Mouse (Mus musculus) heart, postnatal 0 days (tissue): Measurements from ENCODE around the gene Gpat2. TPM values are rescaled to one million over a fixed set of nuclear protein-coding genes. Genes with fewer than 3 reads are reported as not detected.

Experiments used
- ATAC-seq: fragments of 200-750 bp; cut with Nextera tagmentation; 2 replicates; pipeline ENCODE4 v1.8.0; 2017; ENCODE audit warnings: low read depth, moderate number of reproducible peaks, moderate library complexity; ENCODE audit not compliant: insufficient read depth
- DNase-seq: peaks from one replicate; pipeline ENCODE4 v3.0.0-alpha.2; 2016; ENCODE audit warnings: low spot score
- H3K27ac ChIP-seq: fragments of 300-500 bp; sonication (generic); 2 replicates; pipeline ENCODE4 v1.5.1; 2014; ENCODE audit warnings: low read depth, mild to moderate bottlenecking
- H3K27me3 ChIP-seq: fragments of 300-500 bp; sonication (generic); 2 replicates; pipeline ENCODE4 v1.6.1; 2014; ENCODE audit warnings: low read length, mixed read lengths; ENCODE audit not compliant: control insufficient read depth, insufficient read depth
- H3K36me3 ChIP-seq: fragments of 300-500 bp; sonication (generic); replicated peaks from 2 replicates; pipeline ENCODE4 v1.6.1; 2014; ENCODE audit warnings: low read length, mixed read lengths; ENCODE audit not compliant: control insufficient read depth, insufficient read depth
- H3K4me1 ChIP-seq: fragments of 300-500 bp; sonication (generic); 2 replicates; pipeline ENCODE4 v1.6.1; 2014; ENCODE audit warnings: antibody characterized with exemption; ENCODE audit not compliant: control insufficient read depth, insufficient read depth
- H3K4me2 ChIP-seq: fragments of 300-500 bp; sonication (generic); 2 replicates; pipeline ENCODE4 v1.6.1; 2014; ENCODE audit warnings: low read depth, mild to moderate bottlenecking, low read length, moderate library complexity
- H3K4me3 ChIP-seq: fragments of 300-500 bp; sonication (generic); 2 replicates; pipeline ENCODE4 v1.5.1; 2014; ENCODE audit warnings: low read depth, low read length
- H3K9ac ChIP-seq: fragments of 300-500 bp; sonication (generic); replicated peaks from 2 replicates; pipeline ENCODE4 v1.6.1; 2014; ENCODE audit warnings: low read depth, low read length, mixed read lengths
- H3K9me3 ChIP-seq: fragments of 300-500 bp; sonication (generic); replicated peaks from 2 replicates; pipeline ENCODE4 v1.6.1; 2016; ENCODE audit warnings: low read length; ENCODE audit not compliant: control insufficient read depth
- CTCF ChIP-seq: IDR thresholded peaks from 2 replicates; pipeline ENCODE4 v1.5.1; 2016; ENCODE audit warnings: antibody characterized with exemption, control low read depth, low read depth
- EP300 ChIP-seq: IDR thresholded peaks from 2 replicates; pipeline ENCODE4 v1.6.1; 2016; ENCODE audit warnings: antibody characterized with exemption, low read depth
- WGBS: fragments of 180-500 bp; shearing (Covaris S2); extraction: QIAGEN DNeasy Blood & Tissue Kit; methylation state at CpG from one replicate; pipeline ENCODE4 v1.1.7; 2014; 5-methylcytosine and 5-hydroxymethylcytosine counted together
- polyA plus RNA-seq: library from polyadenylated mRNA; unstranded; fragments of >200 nt; fragmentation: Nextera tagmentation; extraction: Ambion mirVana; gene quantifications from 2 replicates; pipeline ENCODE4 v1.2.1, GENCODE M21; 2015
- total RNA-seq: library from RNA; depleted of rRNA; stranded (reverse); fragments of >200 nt; gene quantifications from 2 replicates; pipeline ENCODE4 v1.2.3, GENCODE M21; 2014; ENCODE audit warnings: low replicate concordance

Gpat2 gene
- total and polyA plus RNA-seq, 2 experiments from 2014 or later: 0.04 to 0.20 TPM

DNA sequence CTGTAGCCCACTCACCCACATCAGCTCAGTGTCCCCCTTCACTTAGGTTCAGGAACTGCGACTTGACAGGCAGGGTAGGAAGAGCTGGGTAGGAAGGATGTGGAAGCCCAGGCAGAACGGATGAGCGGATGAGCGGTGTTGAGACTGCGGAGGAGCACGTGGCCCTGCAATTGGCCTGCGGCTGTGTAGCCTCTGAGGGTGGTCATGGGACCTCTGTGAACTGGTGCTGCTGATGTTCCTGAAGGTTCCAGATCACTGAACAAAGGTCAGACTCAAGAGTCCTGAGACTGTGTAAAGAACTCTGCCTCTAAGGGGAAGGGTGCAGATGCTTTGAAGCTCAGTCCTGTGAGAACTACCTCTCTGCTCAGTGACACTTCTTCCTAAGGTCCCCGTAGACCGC is 28.1 kb downstream of the Gpat2 start:
- 74% methylated on average over 9 of the region's 9 CpGs for WGBS
- DNase-seq (no peak), ATAC-seq (no peak)
- Histone ChIP-seq H3K4me3 (no peak overlapping the region), H3K27me3 (no peaks in the 10 kb centered on the region), H3K4me2 (no peak overlapping the region), H3K9me3 (no peaks in the 10 kb centered on the region), H3K4me1 (0 out of 2 replicates have a peak, but pooled peaks cover 5% of the 10 kb centered on the region), H3K36me3 (no peaks in the 10 kb centered on the region), H3K9ac (no peak overlapping the region), H3K27ac (no peak overlapping the region)
- TF ChIP-seq EP300 (no peak), CTCF (no peak)

DNA sequence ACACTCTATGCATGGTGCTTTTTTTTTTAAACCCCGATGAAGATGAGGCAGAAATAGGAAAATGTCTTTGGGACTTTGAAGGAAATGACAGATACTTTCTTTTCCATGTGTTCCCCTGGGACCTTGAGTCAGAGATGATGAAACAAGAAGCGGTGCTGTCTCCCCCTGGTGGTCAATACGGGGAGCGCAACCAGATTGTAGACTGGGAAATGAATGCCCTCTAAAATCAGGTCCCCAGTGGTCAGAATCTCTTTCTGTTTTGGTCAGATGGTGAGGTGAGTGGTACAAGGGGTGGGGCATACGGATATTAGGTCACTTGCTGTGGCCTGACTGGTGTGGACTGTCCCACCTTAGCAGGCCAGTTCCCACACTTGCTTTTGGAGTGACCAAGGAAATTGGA is 28.8 kb downstream of the Gpat2 start:
- Histone ChIP-seq H3K36me3 (no peaks in the 10 kb centered on the region), H3K27me3 (no peaks in the 10 kb centered on the region), H3K4me1 (0 out of 2 replicates have a peak, but pooled peaks cover 5% of the 10 kb centered on the region), H3K9me3 (no peaks in the 10 kb centered on the region), H3K9ac (no peak overlapping the region), H3K27ac (no peak overlapping the region), H3K4me3 (no peak overlapping the region), H3K4me2 (no peak overlapping the region)
- DNase-seq (peak; percentile 54), ATAC-seq (no peak)
- WGBS: 2% methylated on average over 5 of the region's 5 CpGs
- TF ChIP-seq EP300 (no peak), CTCF (peak; percentile 90)

DNA sequence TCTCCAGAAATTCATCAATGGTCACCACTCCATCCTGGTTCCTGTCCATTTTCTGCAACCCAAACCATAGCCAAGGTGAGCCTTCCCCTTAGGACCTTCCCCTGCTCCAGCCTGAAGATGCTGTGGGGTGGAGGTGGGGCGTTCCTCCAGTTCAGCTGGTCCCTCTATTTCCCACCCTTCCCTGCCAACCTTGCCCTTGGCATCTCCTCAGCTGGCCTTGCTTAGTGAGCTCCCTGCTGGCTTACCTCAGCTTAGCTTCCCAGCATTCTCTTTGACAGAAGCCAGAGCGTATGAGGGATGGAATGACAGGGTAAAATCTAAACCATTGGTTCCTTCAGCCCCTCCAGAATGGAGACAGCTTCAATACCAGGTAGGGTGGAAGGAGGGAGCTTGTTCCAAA is 34.3 kb downstream of the Gpat2 start:
- H3K4me3 ChIP-seq: no peak overlapping the region
- no peak for DNase-seq
- TF ChIP-seq CTCF (no peak), EP300 (no peak)
- H3K27me3 ChIP-seq: no peaks in the 10 kb centered on the region
- no peaks in the 10 kb centered on the region for H3K9me3 ChIP-seq
- H3K4me1 ChIP-seq: peaks cover 5% of the 10 kb centered on the region
- no peak for ATAC-seq
- 80% methylated on average over 2 of the region's 2 CpGs for WGBS
- no peak overlapping the region for H3K27ac ChIP-seq
- H3K9ac ChIP-seq: no peak overlapping the region
- no peaks in the 10 kb centered on the region for H3K36me3 ChIP-seq
- no peak overlapping the region for H3K4me2 ChIP-seq

DNA sequence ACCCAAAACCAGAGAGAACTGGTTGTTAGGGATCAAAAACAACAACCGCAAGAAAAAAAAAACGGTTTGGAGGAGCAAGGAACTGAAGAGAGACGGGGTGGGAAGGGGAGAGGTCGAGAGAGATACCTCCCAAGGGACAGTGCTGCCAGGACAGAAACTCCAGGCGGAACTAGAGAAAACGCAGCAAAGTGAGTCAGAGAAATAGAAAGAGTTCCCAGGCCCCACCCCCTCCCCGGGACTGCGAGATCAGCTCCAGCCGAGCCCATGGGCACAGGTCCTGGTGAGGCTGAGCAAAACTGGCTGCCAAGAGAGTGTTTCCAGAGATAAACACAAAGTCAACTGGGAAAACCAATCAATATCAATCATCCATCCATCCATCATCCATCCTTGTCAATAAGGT is 36.4 kb downstream of the Gpat2 start:
- TF ChIP-seq CTCF (no peak), EP300 (no peak)

DNA sequence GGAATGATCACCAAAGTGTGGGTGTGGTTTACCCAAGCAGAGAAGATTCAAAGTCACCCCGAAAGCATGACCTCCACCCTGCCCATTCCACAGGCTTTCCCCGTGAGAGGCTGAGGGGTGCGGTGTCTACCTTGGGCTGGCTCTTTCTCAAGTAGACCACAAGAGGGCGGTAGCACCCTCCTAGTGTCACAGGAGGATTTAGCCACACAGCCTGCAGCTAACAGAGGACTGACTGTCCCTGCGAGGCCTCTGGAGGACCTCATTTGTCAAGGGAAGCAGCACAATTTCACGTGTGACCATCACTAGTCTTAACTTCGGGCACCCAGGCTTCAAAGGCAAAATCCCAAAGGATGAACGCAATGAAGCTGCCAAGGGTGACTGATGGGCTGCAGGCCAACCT is 37.3 kb downstream of the Gpat2 start:
- Histone ChIP-seq H3K9ac (no peak overlapping the region), H3K4me3 (no peak overlapping the region), H3K9me3 (no peaks in the 10 kb centered on the region), H3K36me3 (no peaks in the 10 kb centered on the region), H3K4me1 (peaks cover 10% of the 10 kb centered on the region), H3K27ac (no peak overlapping the region), H3K27me3 (no peaks in the 10 kb centered on the region), H3K4me2 (no peak overlapping the region)
- peak; percentile 75 for DNase-seq
- peak; percentile 83 for ATAC-seq
- TF ChIP-seq EP300 (no peak), CTCF (peak; percentile 98)
- WGBS: 5% methylated on average over 8 of the region's 8 CpGs

More for the DNA sequence above, 36.4 kb downstream of the Gpat2 start:
- Histone ChIP-seq H3K36me3 (no peaks in the 10 kb centered on the region), H3K4me3 (no peak overlapping the region), H3K9ac (no peak overlapping the region), H3K4me2 (no peak overlapping the region), H3K4me1 (peaks cover 10% of the 10 kb centered on the region), H3K9me3 (no peaks in the 10 kb centered on the region), H3K27me3 (no peaks in the 10 kb centered on the region), H3K27ac (no peak overlapping the region)
- ATAC-seq (no peak), DNase-seq (no peak)
- 33% methylated on average over 9 of the region's 9 CpGs for WGBS

- Histone ChIP-seq H3K4me1 (no peaks in the 10 kb centered on the region), H3K4me2 (no peak overlapping the region), H3K27me3 (no peaks in the 10 kb centered on the region), H3K27ac (no peak overlapping the region), H3K9me3 (no peaks in the 10 kb centered on the region), H3K36me3 (no peaks in the 10 kb centered on the region), H3K4me3 (no peak overlapping the region), H3K9ac (no peak overlapping the region)
- ATAC-seq: no peak
- no peak for TF ChIP-seq EP300
- no peak for TF ChIP-seq CTCF
- no peak for DNase-seq
- 84% methylated on average over 5 of the region's 5 CpGs for WGBS
Measured at GRCm38 (mm10) chr2:127470183-127470582, 45.2 kb downstream of the Gpat2 start.
